Mouse (Mus musculus) right cerebral cortex, adult 2 months (tissue): ENCODE results near the gene Pomgnt1.

ENCODE experiments used
- DNase-seq, 2 experiments: peaks; one replicate each; pipeline ENCODE4 v3.0.0; 2021 to 2022; ENCODE audit warnings: low spot score in 2 of 2

Pomgnt1 gene

DNA sequence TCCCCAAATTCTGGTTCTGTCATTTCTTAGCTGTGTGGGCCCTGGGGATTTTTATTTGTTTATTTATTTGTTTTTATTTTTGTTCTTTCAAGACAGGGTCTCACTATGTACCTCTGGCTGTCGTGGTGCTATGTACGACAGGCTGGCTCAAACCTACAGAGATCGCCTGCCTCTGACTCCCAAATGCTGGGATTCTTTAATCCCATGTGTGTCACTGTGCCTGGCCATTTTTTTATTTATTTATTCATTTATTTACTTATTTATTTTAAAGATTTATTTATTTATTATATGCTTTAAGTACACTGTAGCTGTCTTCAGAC, 45.7 kb downstream of the Pomgnt1 start:
- no peak for DNase-seq

DNA sequence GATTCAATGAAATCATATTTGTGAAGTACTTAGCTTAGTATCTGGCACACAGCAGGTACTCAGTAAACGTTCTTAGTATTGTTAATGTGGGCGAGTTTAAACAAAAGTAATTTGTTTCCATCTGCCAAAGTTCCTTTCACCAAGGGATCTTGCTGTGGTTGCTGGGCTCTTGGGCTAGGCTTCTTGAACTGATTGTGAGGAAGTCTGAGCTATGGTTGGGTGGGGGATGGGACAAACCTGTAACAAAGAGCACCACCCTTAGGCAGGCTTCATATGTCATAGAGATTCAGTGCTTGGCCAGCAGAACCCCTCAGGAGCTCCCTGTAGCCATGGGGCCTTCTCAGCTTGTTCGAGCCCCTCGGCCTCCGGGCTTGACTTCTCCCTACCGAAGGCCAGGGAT, 49.4 kb downstream of the Pomgnt1 start, which contains the start of the genes 1700042G07Rik and Gm49337:
1700042G07Rik (plus strand) TSS at position 301 of the 400 bp plus-strand sequence.
Gm49337 (plus strand) TSS at position 313 of the 400 bp plus-strand sequence.
- no peak for DNase-seq

DNA sequence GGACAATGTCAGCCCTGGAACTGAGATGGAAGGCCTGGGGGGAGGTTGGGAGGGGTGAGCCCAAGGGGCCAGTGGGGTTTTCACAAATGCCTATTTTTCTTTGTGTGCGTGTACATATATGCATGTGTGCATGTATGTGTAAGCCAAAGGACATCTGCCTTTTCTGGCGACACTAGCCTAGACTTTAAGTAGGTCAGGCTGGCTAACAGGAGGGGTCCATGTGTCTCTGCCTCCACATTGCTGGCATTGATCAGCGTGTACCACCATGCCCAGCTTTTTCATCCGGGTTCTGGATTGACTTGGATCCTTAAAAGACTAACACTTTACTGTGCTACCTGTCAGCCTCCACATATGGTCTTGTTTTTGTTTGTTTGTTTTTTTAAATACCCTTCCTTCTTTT, 50.1 kb downstream of the Pomgnt1 start:
- no peak for DNase-seq

DNA sequence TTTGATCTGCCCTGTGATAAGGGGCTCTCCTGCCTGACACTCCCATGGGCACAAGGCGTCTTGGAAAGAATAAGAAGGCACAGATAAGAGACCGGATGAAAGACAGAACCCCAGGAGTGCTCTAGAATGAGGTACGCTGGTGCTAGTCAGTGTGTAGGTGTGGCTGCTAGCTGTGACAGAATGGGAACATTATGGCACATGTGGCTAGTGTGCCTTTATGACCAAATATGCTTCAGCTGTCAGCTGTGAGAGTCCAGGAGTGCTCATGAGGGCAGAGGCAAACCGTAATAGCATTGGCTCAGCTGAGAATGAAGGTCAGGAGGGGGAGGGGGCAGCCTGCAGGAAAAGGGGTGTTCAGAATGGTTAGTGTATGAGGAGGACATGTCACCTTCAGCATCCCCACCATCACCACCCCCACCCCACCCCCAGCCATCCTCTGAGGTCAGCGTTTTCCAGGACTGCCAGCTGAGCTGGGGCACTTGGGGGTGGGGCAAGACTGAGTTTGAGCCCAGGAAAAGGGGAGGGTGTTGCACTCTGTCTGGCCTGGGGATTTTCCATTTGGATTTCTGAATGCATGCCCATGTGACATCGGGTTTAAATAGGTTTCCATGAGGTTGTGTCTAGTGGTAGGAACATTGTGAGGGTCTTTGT, 51.0 kb downstream of the Pomgnt1 start:
- no peak for DNase-seq

DNA sequence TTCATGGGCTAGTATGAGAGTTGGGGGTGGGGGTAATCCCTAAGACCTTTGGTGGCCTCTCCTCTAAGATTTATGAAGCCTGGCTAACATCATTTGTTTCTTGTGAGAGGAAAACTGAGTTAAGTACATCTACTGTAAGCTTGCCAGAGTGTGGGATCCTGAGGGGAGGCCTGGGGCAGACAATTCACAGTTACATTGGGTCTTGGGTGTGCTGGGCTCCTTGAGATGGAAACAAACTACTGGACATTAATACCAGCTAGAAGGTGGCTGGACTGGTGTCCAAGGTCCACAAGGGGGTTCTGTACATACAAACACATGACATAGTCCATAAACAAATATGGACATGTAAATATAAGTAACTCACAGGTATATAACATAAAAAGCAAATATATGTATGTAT, 51.5 kb downstream of the Pomgnt1 start:
- no peak for DNase-seq

DNA sequence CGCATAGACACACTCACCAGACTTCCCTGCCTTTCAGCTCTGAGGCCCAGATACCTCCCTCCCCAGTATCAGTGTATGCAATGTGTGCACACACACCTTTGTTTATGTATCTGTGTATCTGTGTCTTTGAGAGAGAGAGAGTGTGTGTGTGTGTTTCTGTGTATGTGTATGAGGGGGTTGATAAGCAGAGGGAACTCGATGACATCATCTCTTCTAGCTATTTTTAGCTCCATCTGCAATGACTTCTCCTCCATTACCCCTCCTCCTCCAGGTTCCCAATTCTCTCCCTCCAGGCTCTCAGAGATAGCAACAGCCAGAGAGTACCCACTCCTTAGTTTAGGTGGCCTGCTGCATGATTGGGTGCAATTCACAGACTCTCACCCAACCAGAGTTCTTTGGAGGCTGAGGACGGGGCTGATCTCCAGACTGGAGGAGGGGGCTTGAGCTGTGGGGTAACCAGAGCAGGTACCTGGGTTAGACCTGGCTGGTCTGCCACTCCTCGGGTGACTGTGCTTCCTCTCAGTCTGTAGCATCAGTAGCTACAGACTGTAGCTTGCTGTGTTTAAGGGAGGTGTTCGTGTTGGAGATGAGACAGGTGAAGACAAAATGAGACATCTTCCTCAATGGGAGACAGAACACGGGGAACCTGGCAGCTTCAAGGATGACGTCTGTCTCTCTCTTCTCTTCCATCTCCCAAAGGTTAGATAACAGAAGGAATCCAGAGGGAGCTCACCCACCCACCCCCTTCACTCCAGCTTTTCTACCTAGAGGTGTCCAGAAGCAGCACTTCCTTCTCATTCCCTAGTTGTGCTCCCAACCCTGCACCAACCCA, 52.3 kb downstream of the Pomgnt1 start:
- DNase-seq, result peak; percentile 44 to 76

DNA sequence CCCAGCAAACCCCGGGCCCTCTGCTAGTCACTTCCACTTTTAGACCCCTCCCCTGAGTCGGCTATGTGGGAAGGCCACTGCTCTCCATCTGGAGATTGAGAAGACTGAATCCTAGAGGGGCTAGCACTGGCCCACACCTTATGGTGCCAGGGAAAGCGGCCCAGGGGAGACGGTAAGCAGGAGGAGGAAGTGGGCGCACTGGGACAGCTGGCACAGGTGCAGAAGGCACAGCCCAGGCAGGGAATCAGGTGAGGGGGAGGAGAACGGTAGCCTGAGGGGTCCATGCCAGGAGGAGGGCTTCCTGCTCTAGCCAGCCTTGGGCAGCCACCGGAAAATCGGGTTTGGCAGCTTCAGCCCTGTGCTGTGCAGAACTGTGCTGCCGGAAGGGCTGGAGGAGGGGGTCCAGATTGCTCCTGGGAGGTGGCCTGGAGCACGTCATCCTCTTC, 52.9 kb downstream of the Pomgnt1 start:
- DNase-seq, result peak in 1 of 2 experiments; percentile 62

DNA sequence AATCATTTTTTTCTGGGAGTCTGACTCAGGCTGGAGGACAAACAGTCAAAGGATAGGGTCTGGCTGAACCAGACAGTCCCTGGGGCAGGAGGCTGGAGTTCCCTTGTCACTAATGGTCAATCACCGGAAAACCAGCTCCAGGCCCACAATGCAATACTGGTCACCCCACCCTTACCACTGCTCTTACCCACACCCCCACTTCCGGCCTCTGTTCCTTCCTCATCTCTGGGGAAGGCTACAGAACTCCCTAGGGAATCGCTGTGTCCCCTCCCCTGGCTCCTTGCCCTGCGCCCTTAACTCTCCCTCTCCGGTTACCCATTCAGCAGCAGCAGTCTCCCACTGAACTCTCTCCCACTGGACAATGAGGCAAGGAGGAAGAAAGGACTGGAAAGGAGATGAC, 53.5 kb downstream of the Pomgnt1 start:
- DNase-seq, result no peak

DNA sequence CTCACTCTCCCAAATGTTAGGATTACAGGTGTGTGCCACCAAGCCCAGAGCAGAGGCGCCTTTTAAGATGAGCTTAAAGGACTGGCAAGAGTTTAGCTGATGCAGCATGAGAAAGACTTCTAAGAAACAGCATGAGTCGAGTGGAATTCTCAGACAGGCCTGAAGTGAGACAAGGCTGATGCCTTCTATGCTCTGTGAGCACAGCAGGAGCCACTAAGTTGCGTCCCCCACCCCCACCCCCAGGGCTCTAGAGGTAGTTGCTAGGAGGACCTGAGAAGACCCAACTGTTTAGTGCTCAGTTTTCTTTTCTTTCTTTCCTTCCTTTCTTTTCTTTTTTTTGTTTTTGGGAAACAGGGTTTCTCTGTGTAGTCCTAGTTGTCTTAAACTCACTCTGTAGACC, 58.4 kb downstream of the Pomgnt1 start:
- no peak for DNase-seq

DNA sequence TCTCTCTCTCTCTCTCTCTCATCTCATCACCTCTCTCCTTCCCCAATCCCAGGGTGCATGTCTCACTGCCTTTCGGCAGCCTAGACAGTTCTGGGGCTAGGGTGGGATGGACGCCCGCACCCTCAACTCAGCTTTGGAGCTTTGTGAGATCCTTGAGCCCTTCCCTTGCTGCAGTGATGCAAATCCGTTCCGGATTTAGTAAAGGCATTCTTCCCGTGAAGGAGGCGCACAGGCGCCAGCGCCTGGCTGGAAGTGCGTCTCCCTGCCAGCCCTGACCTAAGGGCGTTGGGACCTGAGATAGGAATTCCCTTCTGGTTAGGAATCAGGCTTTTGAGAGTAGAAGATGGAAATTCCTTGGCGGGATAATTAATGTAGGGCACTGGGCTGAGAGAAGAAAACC, 59.1 kb downstream of the Pomgnt1 start:
- DNase-seq, result no peak

DNA sequence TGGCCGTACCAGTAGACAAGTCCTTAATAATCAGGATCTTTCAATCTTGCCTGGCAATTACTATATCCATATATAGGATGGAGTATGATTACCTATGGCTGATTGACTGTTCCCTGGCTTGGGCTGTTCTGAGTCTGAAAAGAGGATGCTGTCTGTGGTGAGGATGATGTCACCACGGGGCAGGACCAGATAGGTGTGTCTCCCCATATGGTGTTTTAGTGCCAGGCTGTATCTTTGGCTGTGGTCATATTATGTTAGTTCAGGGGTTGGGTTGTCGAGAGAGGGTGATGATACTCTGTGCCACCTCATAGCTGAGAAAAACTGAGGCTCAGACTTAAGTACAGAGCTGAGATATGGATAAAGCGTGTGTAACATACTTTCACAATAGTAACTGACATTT, 61.4 kb downstream of the Pomgnt1 start:
- DNase-seq, result no peak

DNA sequence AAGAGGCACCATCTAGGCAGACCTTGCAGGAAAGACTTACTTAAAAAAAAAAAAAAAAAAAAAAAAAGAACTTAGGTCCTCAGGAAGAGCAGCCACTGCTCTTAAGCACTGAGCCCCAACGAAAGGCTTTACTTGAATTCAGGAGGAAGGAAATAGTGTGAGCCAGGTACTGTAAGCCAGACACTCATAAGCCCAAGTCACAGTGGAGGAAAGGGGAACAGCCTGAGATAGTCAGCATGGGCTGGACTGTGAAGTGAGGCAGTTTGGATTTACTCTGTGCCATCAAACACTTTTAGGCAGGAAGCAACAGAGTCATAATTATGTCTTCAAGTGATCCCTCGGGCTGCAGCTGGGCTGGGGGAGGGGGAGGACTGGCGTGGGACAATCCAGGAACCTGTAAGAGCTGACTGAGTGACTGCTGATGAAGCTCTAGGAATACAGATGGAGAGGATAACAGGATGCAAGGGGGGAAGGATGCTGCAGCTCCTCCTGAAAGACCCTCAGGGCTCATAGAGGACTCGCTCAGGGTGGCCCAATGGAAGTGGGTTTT, 68.7 kb downstream of the Pomgnt1 start:
- DNase-seq, result no peak

DNA sequence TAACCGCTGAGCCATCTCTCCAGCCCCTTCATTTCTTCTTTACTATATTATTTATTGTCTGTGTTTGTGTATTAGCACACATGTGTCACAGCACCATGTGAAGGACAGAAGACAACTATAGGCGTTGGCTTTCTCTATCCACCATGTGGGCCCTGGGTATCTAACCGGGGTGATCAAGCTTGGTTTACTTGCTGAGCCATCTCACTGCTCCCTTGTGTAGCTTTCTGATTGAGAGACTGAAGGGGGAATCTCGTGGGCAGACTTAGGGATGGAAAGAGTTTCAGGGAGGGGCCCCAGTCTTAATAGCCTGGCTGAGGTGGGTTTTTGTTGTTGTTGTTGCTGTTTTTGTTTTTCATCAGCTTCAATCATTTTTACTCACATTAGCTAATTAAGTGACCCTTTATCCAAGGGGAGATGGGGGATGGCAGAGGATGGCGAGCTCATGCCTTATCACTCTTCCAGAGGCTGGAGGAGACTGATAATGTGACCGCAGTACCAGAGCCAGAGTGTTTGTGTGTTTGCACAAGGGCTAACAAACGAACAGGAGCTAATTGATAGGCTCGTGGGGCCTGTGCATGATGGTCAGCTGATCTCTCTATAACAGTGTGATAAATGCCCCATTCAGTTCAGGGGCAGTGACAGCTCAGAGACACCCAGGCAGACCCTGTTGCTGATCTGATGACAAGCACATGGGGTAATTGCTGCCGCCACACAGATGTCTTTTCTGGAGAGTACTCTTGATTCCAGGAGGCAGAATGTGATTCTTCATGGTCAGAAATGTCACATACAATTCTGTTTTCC, 70.1 kb downstream of the Pomgnt1 start:
- no peak for DNase-seq

DNA sequence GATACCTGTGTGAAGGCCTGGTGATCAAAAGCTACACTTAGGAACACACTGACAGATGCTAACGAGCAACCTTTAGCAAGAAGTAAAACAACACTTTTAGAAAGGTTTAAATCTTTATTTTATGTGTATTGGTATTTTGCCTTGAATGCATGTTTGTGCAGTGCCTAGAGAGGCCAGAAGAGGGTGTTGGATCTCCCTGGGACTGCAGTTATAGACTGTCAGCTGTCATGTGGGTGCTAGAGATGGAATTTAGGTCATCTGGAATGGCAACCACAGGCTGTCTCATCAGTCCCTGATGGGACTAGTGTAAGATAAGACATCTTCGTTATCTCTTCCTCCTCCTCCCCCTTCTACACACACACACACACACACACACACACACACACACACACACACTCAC, 74.8 kb downstream of the Pomgnt1 start:
- no peak for DNase-seq

DNA sequence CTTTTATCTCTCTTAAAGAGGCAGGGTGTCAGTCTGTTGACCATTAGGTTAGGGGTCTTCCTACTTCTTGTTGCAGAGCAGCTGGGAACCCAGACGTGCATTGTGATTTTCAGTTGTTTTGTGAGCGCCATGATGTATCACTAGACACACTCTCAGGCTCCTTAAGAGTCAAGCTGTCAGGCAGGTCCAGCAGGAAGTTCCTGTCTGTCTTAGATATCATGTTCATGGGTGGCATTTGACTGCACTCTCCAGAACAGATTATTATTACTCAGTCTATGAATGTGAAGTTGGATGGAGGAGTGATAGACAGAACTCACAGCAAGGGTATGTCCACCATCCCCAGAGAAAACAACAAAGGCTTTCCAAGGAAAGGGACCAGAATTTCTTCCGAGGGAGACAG, 80.8 kb downstream of the Pomgnt1 start:
- no peak for DNase-seq

DNA sequence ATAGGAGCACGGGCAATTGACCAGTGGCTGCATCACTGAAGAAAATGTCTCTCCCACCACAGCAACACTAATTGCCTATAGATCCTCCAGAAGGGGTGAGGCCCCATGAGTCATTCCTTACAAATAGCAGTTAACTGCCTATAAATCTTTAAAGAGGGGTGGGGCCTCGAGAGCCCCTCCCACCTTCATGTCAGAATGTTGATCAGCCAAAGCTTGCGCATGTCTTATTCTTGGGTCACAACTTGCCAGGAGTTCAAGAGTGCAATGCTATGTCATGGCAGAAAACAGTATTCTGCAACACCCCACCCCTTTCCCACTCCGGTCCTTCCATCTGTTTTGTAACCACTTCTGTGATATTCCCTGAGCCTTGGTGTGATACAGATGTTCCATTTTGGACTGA, 82.9 kb downstream of the Pomgnt1 start:
- DNase-seq, result no peak

DNA sequence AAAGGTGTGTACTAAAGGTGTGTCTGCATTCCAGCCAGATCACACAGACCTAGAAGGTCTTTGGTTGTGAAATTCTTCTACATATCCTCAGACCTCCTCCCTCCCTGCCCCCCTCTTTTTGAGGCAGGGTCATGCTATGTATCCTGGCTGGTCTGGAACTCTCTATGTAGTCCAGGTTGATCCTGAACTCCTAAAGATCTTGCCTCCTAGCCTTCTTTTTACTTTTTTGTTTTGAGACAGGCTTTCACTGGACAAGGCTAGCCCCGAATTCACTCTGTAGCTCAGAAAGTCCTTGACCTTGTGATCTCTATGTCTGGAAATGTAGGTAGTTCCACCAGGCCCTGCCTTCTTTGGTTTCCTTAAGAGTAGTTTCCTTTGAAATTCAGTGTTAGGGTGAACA, 85.3 kb downstream of the Pomgnt1 start:
- no peak for DNase-seq
